Mouse (Mus musculus) ES-Bruce4 (cell line): Measurements from ENCODE around the gene Usp4. TPM values are rescaled to one million over a fixed set of nuclear protein-coding genes. Genes with fewer than 3 reads are reported as not detected.

Experiments used
- H3K27ac ChIP-seq: 2 replicates; pipeline ENCODE4 v1.5.1; 2012; ENCODE audit warnings: low read length, inconsistent platforms; ENCODE audit not compliant: insufficient read depth
- H3K27me3 ChIP-seq: 2 replicates; pipeline ENCODE4 v1.6.1; 2012; ENCODE audit warnings: mild to moderate bottlenecking, low read length, inconsistent platforms; ENCODE audit not compliant: control insufficient read depth, poor library complexity, insufficient read depth, severe bottlenecking
- H3K36me3 ChIP-seq: 2 replicates; pipeline ENCODE4 v1.6.1; 2012; ENCODE audit warnings: inconsistent platforms, mild to moderate bottlenecking, low read length, moderate library complexity; ENCODE audit not compliant: control insufficient read depth, poor library complexity, insufficient read depth, severe bottlenecking
- H3K4me1 ChIP-seq: one replicate; pipeline ENCODE4 v1.8.1; 2011; ENCODE audit warnings: low read length; ENCODE audit not compliant: control insufficient read depth, insufficient read depth
- H3K4me3 ChIP-seq: 2 replicates; pipeline ENCODE4 v1.5.1; 2011; ENCODE audit warnings: low read depth, mild to moderate bottlenecking, low read length
- H3K9ac ChIP-seq: 2 replicates; pipeline ENCODE4 v1.6.1; 2012; ENCODE audit warnings: low read depth, mild to moderate bottlenecking, inconsistent platforms; ENCODE audit not compliant: poor library complexity, severe bottlenecking
- H3K9me3 ChIP-seq: replicated peaks from 2 replicates; pipeline ENCODE4 v1.6.1; 2012; ENCODE audit warnings: mild to moderate bottlenecking, low read length, inconsistent platforms; ENCODE audit not compliant: control insufficient read depth, poor library complexity, insufficient read depth, severe bottlenecking
- CTCF ChIP-seq: IDR thresholded peaks from one replicate; pipeline ENCODE4 v1.8.1; 2011; ENCODE audit warnings: low read depth, low read length
- EP300 ChIP-seq: IDR thresholded peaks from 2 replicates; pipeline ENCODE4 v1.6.1; 2011; ENCODE audit warnings: low read depth, low read length; ENCODE audit not compliant: insufficient read depth
- POLR2A ChIP-seq: IDR thresholded peaks from one replicate; pipeline ENCODE4 v1.8.1; 2011; ENCODE audit warnings: low read length; ENCODE audit not compliant: insufficient read depth
- polyA plus RNA-seq: library from polyadenylated mRNA; stranded (reverse); fragments of >200 nt; gene quantifications from 2 replicates; pipeline ENCODE4 v1.2.4, GENCODE M21; 2011; ENCODE audit warnings: low read depth; ENCODE audit not compliant: missing spikeins, insufficient read depth, insufficient read length

The Usp4 gene
- polyA plus RNA-seq, 1 experiment = 69.9 TPM

- Histone ChIP-seq H3K9ac (no peak overlapping the region), H3K27me3 (no peaks in the 10 kb centered on the region), H3K4me1 (no peaks in the 10 kb centered on the region), H3K4me3 (no peak overlapping the region), H3K27ac (no peak overlapping the region), H3K36me3 (peaks cover 18% of the 10 kb centered on the region), H3K9me3 (no peaks in the 10 kb centered on the region)
- TF ChIP-seq EP300 = no peak
These were observed 31.6 kb downstream of the Usp4 start for GRCm38 (mm10) chr9:108379294-108379693.

DNA sequence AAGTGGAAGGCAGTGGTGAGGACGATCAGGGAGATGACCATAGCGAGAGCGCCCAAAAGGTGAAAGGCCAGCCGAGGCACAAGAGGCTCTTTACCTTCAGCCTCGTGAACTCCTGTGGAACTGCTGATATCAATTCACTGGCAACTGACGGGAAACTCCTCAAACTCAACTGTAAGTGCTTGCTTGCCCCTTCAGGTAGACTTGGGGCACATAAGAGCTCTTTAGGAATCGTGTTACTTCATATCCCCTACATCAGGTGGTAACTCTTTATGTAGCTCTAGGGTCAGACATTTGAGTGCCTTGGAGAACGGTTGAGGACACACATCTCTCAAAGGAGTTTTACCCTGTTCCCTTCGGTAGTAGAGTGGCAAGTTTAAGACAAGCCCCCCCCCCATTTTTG is 33.7 kb downstream of the Usp4 start:
- H3K27me3 ChIP-seq = no peaks in the 10 kb centered on the region
- TF ChIP-seq EP300 = no peak
- no peak for TF ChIP-seq POLR2A
- no peak for TF ChIP-seq CTCF
- no peak overlapping the region for H3K9ac ChIP-seq
- H3K36me3 ChIP-seq = peaks cover 14% of the 10 kb centered on the region
- peaks cover 4% of the 10 kb centered on the region for H3K4me1 ChIP-seq
- no peak overlapping the region for H3K4me3 ChIP-seq
- H3K27ac ChIP-seq = no peak overlapping the region
- H3K9me3 ChIP-seq = no peaks in the 10 kb centered on the region

DNA sequence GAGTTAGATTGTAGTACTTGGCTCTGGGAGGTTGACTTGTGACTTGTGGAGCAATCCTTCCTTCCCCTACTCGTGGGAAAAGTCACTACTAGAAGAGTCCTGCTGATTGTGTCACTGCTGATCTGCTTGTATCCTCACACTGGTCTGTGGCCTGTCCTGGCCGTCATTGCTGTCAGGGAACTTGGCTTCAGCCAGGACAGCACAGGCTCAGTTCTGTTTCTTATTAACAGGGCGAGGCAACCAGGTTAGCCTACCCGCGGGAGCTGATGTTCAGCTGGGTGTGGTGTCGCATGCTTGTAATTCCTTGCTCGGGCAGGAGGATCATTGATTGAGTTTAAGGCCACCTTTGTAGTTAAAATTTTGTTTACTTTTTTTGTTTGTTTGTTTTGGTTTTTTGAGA is 37.4 kb downstream of the Usp4 start:
- H3K9me3 ChIP-seq = no peaks in the 10 kb centered on the region
- peaks cover 4% of the 10 kb centered on the region for H3K4me1 ChIP-seq
- no peaks in the 10 kb centered on the region for H3K27me3 ChIP-seq
- no peak overlapping the region for H3K9ac ChIP-seq
- H3K36me3 ChIP-seq = peaks cover 10% of the 10 kb centered on the region
- peak overlapping the region; percentile 35; the same call in 1 of the 2 replicates for H3K27ac ChIP-seq
- TF ChIP-seq POLR2A = no peak
- TF ChIP-seq CTCF = no peak
- TF ChIP-seq EP300 = no peak
- no peak overlapping the region for H3K4me3 ChIP-seq

DNA sequence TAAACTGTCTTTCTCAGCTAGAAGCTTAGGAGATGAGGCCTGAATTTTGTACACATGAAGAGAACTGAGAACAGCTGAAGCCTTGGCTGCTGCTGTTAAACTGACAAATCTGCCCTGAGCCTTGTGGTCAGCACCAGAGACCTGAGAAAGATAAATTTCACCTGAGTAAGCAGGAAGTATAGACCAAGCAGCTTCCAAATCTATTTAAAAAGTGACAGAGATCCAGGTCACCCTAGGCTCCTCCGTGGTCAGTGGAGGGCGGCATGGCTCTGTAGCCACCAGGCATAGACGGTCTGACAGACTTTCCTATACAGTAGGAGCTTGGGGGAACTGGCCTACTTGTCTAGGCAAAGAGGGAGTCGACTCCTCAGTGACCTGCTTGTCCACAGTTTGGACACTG is 39.2 kb downstream of the Usp4 start:
- no peak overlapping the region for H3K27ac ChIP-seq
- H3K27me3 ChIP-seq = no peaks in the 10 kb centered on the region
- peaks cover 6% of the 10 kb centered on the region; the same call in 1 of the 2 replicates for H3K36me3 ChIP-seq
- H3K4me1 ChIP-seq = peaks cover 8% of the 10 kb centered on the region
- H3K4me3 ChIP-seq = no peak overlapping the region
- no peak for TF ChIP-seq POLR2A
- TF ChIP-seq CTCF = no peak
- TF ChIP-seq EP300 = no peak
- H3K9ac ChIP-seq = no peak overlapping the region
- no peaks in the 10 kb centered on the region for H3K9me3 ChIP-seq

- Histone ChIP-seq H3K27ac (no peak overlapping the region), H3K4me1 (peaks cover 10% of the 10 kb centered on the region), H3K27me3 (no peaks in the 10 kb centered on the region), H3K36me3 (peaks cover 2% of the 10 kb centered on the region; the same call in 1 of the 2 replicates), H3K9ac (no peak overlapping the region), H3K4me3 (no peak overlapping the region), H3K9me3 (no peaks in the 10 kb centered on the region)
- TF ChIP-seq POLR2A = no peak
- no peak for TF ChIP-seq EP300
- TF ChIP-seq CTCF = no peak
These were observed 40.9 kb downstream of the Usp4 start for GRCm38 (mm10) chr9:108388601-108389000.

DNA sequence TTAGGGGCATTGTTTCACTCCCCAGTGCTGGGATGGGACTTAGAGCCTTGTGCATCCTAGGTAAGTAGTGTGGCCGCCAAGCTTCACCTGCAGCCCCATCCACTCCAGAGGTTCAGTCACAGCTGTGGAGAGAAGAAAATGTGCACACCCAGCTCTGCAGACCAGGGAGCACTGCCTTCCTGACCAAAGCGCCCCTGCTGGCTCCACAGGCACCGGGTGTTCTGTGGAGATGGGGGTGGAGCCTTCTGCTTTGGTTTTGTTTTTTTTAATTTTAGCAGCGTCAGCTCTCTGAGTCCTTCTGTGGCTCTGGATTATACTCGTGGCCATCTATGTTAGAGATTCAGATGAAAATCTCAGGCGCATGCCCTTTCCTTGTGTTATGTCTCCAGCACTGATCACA is 41.6 kb downstream of the Usp4 start:
- Histone ChIP-seq H3K36me3 (no peaks in the 10 kb centered on the region), H3K4me1 (peaks cover 10% of the 10 kb centered on the region), H3K27ac (no peak overlapping the region), H3K4me3 (no peak overlapping the region), H3K9ac (no peak overlapping the region), H3K9me3 (no peaks in the 10 kb centered on the region), H3K27me3 (no peaks in the 10 kb centered on the region)
- no peak for TF ChIP-seq POLR2A
